Mouse (Mus musculus) skeletal muscle tissue, postnatal 0 days (tissue): ENCODE results near the gene Tmem86b. TPM values are rescaled to one million over a fixed set of nuclear protein-coding genes. Genes with fewer than 3 reads are reported as not detected.

ENCODE experiments used
- microRNA-seq, 2 experiments: library from miRNA; unstranded; fragments of <30 nt; microRNA quantifications; one replicate each; pipeline ENCODE4; 2016
- polyA plus RNA-seq: library from polyadenylated mRNA; unstranded; fragments of >200 nt; fragmentation: Nextera tagmentation; extraction: Ambion mirVana; gene quantifications from 2 replicates; pipeline ENCODE4 v1.2.1, GENCODE M21; 2015

The Tmem86b gene
- polyA plus RNA-seq = 0.26 and 0.62 TPM in 2 replicates

GRCm38 (mm10) chr7:4631031-4631430 lies at the start of gene Tmem86b:
TSS of gene Tmem86b (minus strand) at chr7:4631422.

GRCm38 (mm10) chr7:4658912-4659551 lies 27.8 kb upstream of the Tmem86b start, which contains the start of gene Ppp6r1:
TSS of gene Ppp6r1 (minus strand) at chr7:4659019.

GRCm38 (mm10) chr7:4603873-4604272 lies 27.3 kb downstream of the Tmem86b start, which contains the start of gene Ptprh:
TSS of gene Ptprh (minus strand) at chr7:4604041.

Small RNA genes lying within 50 kb of the gene (microRNA-seq; reads per million reads assigned to microRNA genes)
- 0 reads per million in 2 experiments for gene Gm23577

Other genes with a start within 250 kb of the Tmem86b start
- not detected in 2 replicates for gene Gp6, start 233.7 kb downstream of the Tmem86b start, polyA plus RNA-seq
- gene Rdh13, start 185.8 kb downstream of the Tmem86b start, polyA plus RNA-seq = 19.4 and 23.9 TPM in 2 replicates
- 0.76 and 5.7 TPM in 2 replicates for gene Eps8l1, start 170.7 kb downstream of the Tmem86b start, polyA plus RNA-seq
- 25.2 and 28.3 TPM in 2 replicates for gene Ppp1r12c, start 129.7 kb downstream of the Tmem86b start, polyA plus RNA-seq
- gene Tnnt1, start 115.0 kb downstream of the Tmem86b start, polyA plus RNA-seq = 884 and 1,161 TPM in 2 replicates
- gene Tnni3, start 107.2 kb downstream of the Tmem86b start, polyA plus RNA-seq = 3.2 and 3.4 TPM in 2 replicates
- gene Dnaaf3, start 99.0 kb downstream of the Tmem86b start, polyA plus RNA-seq = 0.27 and 0.55 TPM in 2 replicates
- 0.10 and 0.31 TPM in 2 replicates for gene Syt5, start 83.9 kb downstream of the Tmem86b start, polyA plus RNA-seq
- not detected in 2 replicates for gene Ptprh, start 27.4 kb downstream of the Tmem86b start, polyA plus RNA-seq
- 5.1 and 5.6 TPM in 2 replicates for gene Ppp6r1, start 27.6 kb upstream of the Tmem86b start, polyA plus RNA-seq
- gene Hspbp1, start 53.6 kb upstream of the Tmem86b start, polyA plus RNA-seq = 41.2 and 49.2 TPM in 2 replicates
- 0.23 and 0.39 TPM in 2 replicates for gene Brsk1, start 59.2 kb upstream of the Tmem86b start, polyA plus RNA-seq
- gene Tmem150b, start 93.8 kb upstream of the Tmem86b start, polyA plus RNA-seq = 0.07 TPM in 1 of 2 replicates, not detected in the other
- gene Kmt5c, start 108.7 kb upstream of the Tmem86b start, polyA plus RNA-seq = 22.4 and 24.9 TPM in 2 replicates
- 18.6 and 22.1 TPM in 2 replicates for gene Cox6b2, start 121.7 kb upstream of the Tmem86b start, polyA plus RNA-seq
- gene Fam71e2, start 139.9 kb upstream of the Tmem86b start, polyA plus RNA-seq = not detected in 2 replicates
- gene Il11, start 151.4 kb upstream of the Tmem86b start, polyA plus RNA-seq = 0.09 TPM in 1 of 2 replicates, not detected in the other
- not detected in 2 replicates for gene Tmem190, start 151.5 kb upstream of the Tmem86b start, polyA plus RNA-seq
- gene Tmem238, start 158.2 kb upstream of the Tmem86b start, polyA plus RNA-seq = 8.2 and 8.9 TPM in 2 replicates
- gene Rpl28, start 161.5 kb upstream of the Tmem86b start, polyA plus RNA-seq = 262 and 278 TPM in 2 replicates
- 106 and 115 TPM in 2 replicates for gene Ube2s, start 181.2 kb upstream of the Tmem86b start, polyA plus RNA-seq
- gene Shisa7, start 213.3 kb upstream of the Tmem86b start, polyA plus RNA-seq = not detected in 2 replicates
- 3.2 and 8.0 TPM in 2 replicates for gene Isoc2b, start 238.8 kb upstream of the Tmem86b start, polyA plus RNA-seq
- gene Isoc2a, start 245.7 kb upstream of the Tmem86b start, polyA plus RNA-seq = 0.87 and 1.4 TPM in 2 replicates